Mouse (Mus musculus) G1E-ER4 (cell line): ENCODE data around the gene Gcnt3. TPM values are rescaled to one million over a fixed set of nuclear protein-coding genes. Genes with fewer than 3 reads are reported as not detected.

Source experiments
- GATA1 ChIP-seq: IDR thresholded peaks from one replicate; pipeline ENCODE4 v1.8.0; 2012; ENCODE audit warnings: low read length, inconsistent platforms
- polyA plus RNA-seq: library from polyadenylated mRNA; stranded (reverse); fragments of >175 nt; gene quantifications from 2 replicates; pipeline ENCODE4 v1.2.3, GENCODE M21; 2012

The Gcnt3 gene
- polyA plus RNA-seq, 1 experiment: not detected

GRCm38 (mm10) chr9:69988706-69989302, 49.1 kb downstream of the Gcnt3 start:
- no peak for TF ChIP-seq GATA1

GRCm38 (mm10) chr9:69987579-69987978, 50.3 kb downstream of the Gcnt3 start:
- TF ChIP-seq GATA1: no peak

DNA sequence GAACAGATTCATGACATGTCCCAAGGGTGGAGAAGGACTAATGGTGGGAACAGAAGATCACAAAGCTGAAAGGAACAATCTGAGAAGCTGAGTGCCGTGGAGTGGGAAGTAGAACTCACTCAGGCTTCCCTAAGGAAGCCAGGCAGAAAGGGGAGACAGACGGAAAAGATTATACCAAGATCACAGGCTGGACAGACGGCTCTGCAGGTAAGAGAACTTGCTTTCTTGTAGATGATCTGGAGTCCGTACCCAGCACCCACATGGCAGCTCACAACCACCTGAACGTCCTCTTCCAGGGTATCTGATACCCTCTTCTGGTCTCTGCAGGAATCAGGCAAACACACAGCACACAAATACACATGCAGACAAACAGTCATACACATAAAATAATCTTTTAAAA, 51.3 kb downstream of the Gcnt3 start:
- TF ChIP-seq GATA1: no peak

DNA sequence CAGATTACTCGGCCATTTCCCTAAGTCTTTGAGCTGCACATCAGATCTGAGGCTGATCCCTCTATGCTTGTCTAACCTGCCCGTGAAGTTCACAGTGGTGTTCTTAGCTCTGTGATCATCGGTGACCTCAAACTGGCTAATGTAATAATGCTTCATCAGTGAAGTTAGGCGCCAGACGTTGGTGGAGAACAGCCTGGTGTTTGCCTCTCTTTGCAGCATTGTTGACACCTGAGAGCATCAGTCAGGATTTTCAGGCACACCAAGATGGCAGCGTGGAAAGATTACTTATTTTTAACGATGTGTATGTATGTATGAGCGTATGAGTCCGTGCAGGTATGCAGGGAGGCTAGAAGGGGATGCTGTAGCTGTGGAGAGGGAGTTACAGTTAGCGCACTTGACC, 51.8 kb downstream of the Gcnt3 start:
- TF ChIP-seq GATA1: no peak

DNA sequence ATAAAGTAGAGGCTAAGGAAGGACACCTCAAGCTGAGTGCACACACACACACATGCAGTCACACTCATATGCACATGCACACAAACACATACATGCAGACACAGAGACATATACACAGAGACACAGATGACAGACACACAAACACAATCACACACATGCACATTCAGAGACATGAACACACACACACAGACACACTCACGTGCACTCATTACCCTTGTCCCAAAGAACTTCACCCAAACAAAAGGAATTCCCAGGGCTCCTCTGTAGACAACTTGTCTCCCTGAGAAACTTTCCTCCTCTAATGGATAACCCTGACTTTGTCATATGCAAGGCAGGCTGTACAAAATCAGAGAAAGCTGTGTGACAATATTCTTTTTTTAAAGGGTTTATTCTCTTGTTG, 52.4 kb downstream of the Gcnt3 start:
- TF ChIP-seq GATA1: no peak

Other genes starting within 250 kb of the Gcnt3 start
- 36.8 and 55.4 TPM in 2 replicates for gene Bnip2, start 48.6 kb downstream of the Gcnt3 start, polyA plus RNA-seq
- gene Gtf2a2, start 25.5 kb downstream of the Gcnt3 start, polyA plus RNA-seq: 72.0 and 137 TPM in 2 replicates
- gene Fam81a, start 104.5 kb upstream of the Gcnt3 start, polyA plus RNA-seq: not detected in 2 replicates
- 0.01 and 0.02 TPM in 2 replicates for gene Myo1e, start 169.3 kb upstream of the Gcnt3 start, polyA plus RNA-seq